Mouse (Mus musculus) spleen, adult 2 months (tissue): ENCODE measurements around the gene 1700042G07Rik.

ENCODE experiments used
- CTCF ChIP-seq: fragments of 200-500 bp; IDR thresholded peaks from 2 replicates; pipeline ENCODE4 v1.5.1; 2011; ENCODE audit warnings: mild to moderate bottlenecking, inconsistent platforms; ENCODE audit not compliant: insufficient read depth, insufficient read length, insufficient replicate concordance; ENCODE audit errors: extremely low read depth
- POLR2A ChIP-seq: fragments of 200-500 bp; IDR thresholded peaks from 2 replicates; pipeline ENCODE4 v1.6.1; 2011; ENCODE audit warnings: low read depth, low read length, inconsistent platforms

- no peak for TF ChIP-seq CTCF
- TF ChIP-seq POLR2A: no peak
Measured at GRCm38 (mm10) chr4:116152702-116153101, 20.5 kb upstream of the 1700042G07Rik start.
